Mouse (Mus musculus) cortical plate, adult 2 months (tissue): Measurements from ENCODE around the gene Klf6.

Source experiments
- CTCF ChIP-seq: fragments of 200-500 bp; IDR thresholded peaks from 2 replicates; pipeline ENCODE4 v1.5.1; 2011; ENCODE audit warnings: mild to moderate bottlenecking, control low read depth, low read length; ENCODE audit not compliant: insufficient read depth; ENCODE audit errors: extremely low read depth
- POLR2A ChIP-seq: fragments of 200-500 bp; IDR thresholded peaks from 2 replicates; pipeline ENCODE4 v1.6.1; 2011; ENCODE audit warnings: mild to moderate bottlenecking, low read length, control low read depth; ENCODE audit not compliant: insufficient read depth; ENCODE audit errors: extremely low read depth

GRCm38 (mm10) chr13:5837174-5837777, 24.0 kb upstream of the Klf6 start:
- TF ChIP-seq POLR2A (no peak), CTCF (no peak)
